Mouse (Mus musculus): ENCODE measurements around the gene Rps6ka1.

The Rps6ka1 gene

GRCm38 (mm10) chr4:133817356-133817755 lies 70.2 kb downstream of the Rps6ka1 start:
- DNase-seq = no peak

GRCm38 (mm10) chr4:133816504-133816875 lies 71.1 kb downstream of the Rps6ka1 start:
- no peak for DNase-seq

GRCm38 (mm10) chr4:133815635-133816503 lies 71.7 kb downstream of the Rps6ka1 start:
- DNase-seq = no peak

GRCm38 (mm10) chr4:133814804-133815515 lies 72.6 kb downstream of the Rps6ka1 start:
- peak; percentile 89 for DNase-seq

DNA sequence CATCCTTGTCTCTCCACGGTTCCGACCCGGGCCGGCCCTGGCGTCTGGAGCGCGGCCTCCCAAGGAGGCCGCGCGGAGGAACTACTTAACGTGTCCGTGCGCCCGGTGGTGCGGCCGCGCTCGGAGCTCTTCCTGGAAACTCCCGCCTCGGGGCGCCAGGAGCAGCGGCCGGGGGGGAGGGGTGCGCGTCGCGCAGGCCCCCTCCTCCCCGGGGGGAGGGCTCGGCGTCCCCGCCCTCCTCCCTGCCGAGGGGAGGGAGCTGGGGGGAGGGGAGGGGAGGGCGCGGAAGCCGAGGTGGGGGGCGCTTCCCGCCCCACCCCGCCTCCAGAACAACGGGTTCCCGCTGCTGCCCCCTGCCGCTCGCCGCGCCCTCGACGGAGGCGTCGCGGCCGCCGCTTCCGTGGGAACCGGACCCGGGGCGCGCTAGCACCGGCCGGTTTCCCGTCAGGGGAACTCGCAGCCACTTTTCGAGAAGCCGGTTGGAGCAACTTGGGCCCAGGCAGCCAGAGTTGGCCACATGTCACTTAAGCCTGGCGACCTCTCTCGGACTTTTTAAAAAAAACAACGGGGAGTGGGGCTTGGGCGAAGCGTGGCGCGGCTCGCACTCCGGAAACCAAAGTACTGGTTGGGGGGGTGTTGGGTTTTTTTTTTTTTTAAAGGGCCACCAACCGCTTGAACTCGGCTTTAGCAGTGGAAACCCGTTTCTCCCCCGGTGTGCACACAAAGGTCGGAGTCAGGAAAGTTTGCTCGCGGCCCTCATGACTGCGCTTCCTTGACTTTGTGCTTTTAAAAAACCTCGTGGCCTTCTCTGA lies 73.4 kb downstream of the Rps6ka1 start:
- DNase-seq = peak; percentile 90

- peak; percentile 97 for DNase-seq
These were observed 74.2 kb downstream of the Rps6ka1 start for GRCm38 (mm10) chr4:133813174-133813991.

GRCm38 (mm10) chr4:133804401-133805263 lies 83.0 kb downstream of the Rps6ka1 start:
- peak; percentile 76 for DNase-seq

- no peak for DNase-seq
These were observed 87.0 kb downstream of the Rps6ka1 start for GRCm38 (mm10) chr4:133800589-133800988.
